Mouse (Mus musculus) C2C12 (cell line): ENCODE data around the gene 2310057M21Rik. TPM values are rescaled to one million over a fixed set of nuclear protein-coding genes. Genes with fewer than 3 reads are reported as not detected.
A peak's percentile ranks its signal among the peaks of the same experiment; 100 is the strongest.

Experiments used
- H3K27me3 ChIP-seq: one replicate; pipeline ENCODE4 v1.6.1; 2011; ENCODE audit not compliant: control insufficient read depth, insufficient read depth, insufficient read length
- H3K36me3 ChIP-seq: one replicate; pipeline ENCODE4 v1.6.1; 2011; ENCODE audit not compliant: control insufficient read depth, insufficient read depth
- H3K4me3 ChIP-seq: one replicate; pipeline ENCODE4 v1.5.1; 2011; ENCODE audit warnings: mild to moderate bottlenecking, control low read depth; ENCODE audit not compliant: poor library complexity, insufficient read depth, severe bottlenecking
- H3K79me2 ChIP-seq: one replicate; pipeline ENCODE4 v1.6.1; 2011; ENCODE audit not compliant: control insufficient read depth, insufficient read depth
- H3K79me3 ChIP-seq: one replicate; pipeline ENCODE4 v1.6.1; 2011; ENCODE audit warnings: low read depth, control low read depth
- H3ac ChIP-seq: one replicate; pipeline ENCODE3; 2011; ENCODE audit warnings: low read depth; ENCODE audit not compliant: control insufficient read depth, insufficient read length
- CEBPB ChIP-seq: IDR thresholded peaks from one replicate; pipeline ENCODE4 v1.6.1; 2011; ENCODE audit warnings: low read depth, mild to moderate bottlenecking, control low read depth, moderate library complexity
- CTCF ChIP-seq: IDR thresholded peaks from one replicate; pipeline ENCODE4 v1.5.1; 2011; ENCODE audit not compliant: control insufficient read depth, insufficient read depth, insufficient read length
- FOSL1 ChIP-seq: IDR thresholded peaks from one replicate; pipeline ENCODE4 v1.8.0; 2011; ENCODE audit warnings: mild to moderate bottlenecking, low read length; ENCODE audit not compliant: poor library complexity, insufficient read depth, severe bottlenecking
- MAX ChIP-seq: IDR thresholded peaks from one replicate; pipeline ENCODE4 v1.6.1; 2011; ENCODE audit warnings: mild to moderate bottlenecking, control low read depth
- MYOD1 ChIP-seq: IDR thresholded peaks from one replicate; pipeline ENCODE4 v1.6.1; 2011; ENCODE audit warnings: low read depth; ENCODE audit not compliant: control insufficient read depth, insufficient read length
- MYOG ChIP-seq: IDR thresholded peaks from one replicate; pipeline ENCODE4 v1.6.1; 2011; ENCODE audit not compliant: control insufficient read depth, insufficient read length; ENCODE audit errors: extremely low read depth
- USF1 ChIP-seq: IDR thresholded peaks from one replicate; pipeline ENCODE4 v1.6.1; 2011; ENCODE audit warnings: low read depth, mild to moderate bottlenecking, control low read depth, moderate library complexity
- long read RNA-seq, 2 experiments: library from polyadenylated mRNA; unstranded; transcript quantifications; one replicate each; pipeline ENCODE4 v2.0.0; 2019 to 2020
- polyA plus RNA-seq: library from polyadenylated mRNA; unstranded; fragments of >200 nt; fragmentation: generic; extraction: Trizol; gene quantifications from one replicate; pipeline ENCODE4 v1.2.1, GENCODE M21; 2012; ENCODE audit warnings: missing spikeins

2310057M21Rik gene
- polyA plus RNA-seq, result 12.3 TPM
- long read RNA-seq, experiment 1, full-length matches to known transcripts, result 10 of 13 reads
- long read RNA-seq, experiment 1, partial matches to known transcripts, result 1 of 13 reads
- long read RNA-seq, experiment 1, other reads (novel, unspliced or antisense), result 2 of 13 reads
- long read RNA-seq, experiment 2, full-length matches to known transcripts, result 63 of 69 reads
- long read RNA-seq, experiment 2, partial matches to known transcripts, result 3 of 69 reads
- long read RNA-seq, experiment 2, other reads (novel, unspliced or antisense), result 3 of 69 reads

GRCm38 (mm10) chr7:131362615-131363300, at the start of gene 2310057M21Rik:
TSS of gene 2310057M21Rik (minus strand) at chr7:131362759.
- Histone ChIP-seq H3ac (peak within 1 kb of the TSS; percentile 79), H3K79me2 (peaks cover 19% of the 10 kb centered on the region), H3K36me3 (peaks cover 34% of the 10 kb centered on the region), H3K27me3 (no peaks in the 10 kb centered on the region), H3K79me3 (peaks cover 11% of the 10 kb centered on the region), H3K4me3 (peak within 1 kb of the TSS; percentile 59)
- TF ChIP-seq USF1 (no peak), MAX (peak; percentile 84), CEBPB (no peak)

- no peak for TF ChIP-seq MAX
- no peak for TF ChIP-seq FOSL1
- TF ChIP-seq MYOD1, result no peak
- H3K4me3 ChIP-seq, result no peak overlapping the region
Observed at GRCm38 (mm10) chr7:131411941-131412270, 49.3 kb upstream of the 2310057M21Rik start.

GRCm38 (mm10) chr7:131411221-131411940, 48.8 kb upstream of the 2310057M21Rik start:
- TF ChIP-seq FOSL1 (no peak), MAX (no peak), CTCF (no peak), MYOD1 (no peak), CEBPB (no peak), MYOG (no peak), USF1 (no peak)
- Histone ChIP-seq H3K36me3 (no peaks in the 10 kb centered on the region), H3K79me2 (peaks cover 35% of the 10 kb centered on the region), H3K4me3 (peak overlapping the region; percentile 85), H3K79me3 (peaks cover 24% of the 10 kb centered on the region), H3ac (no peak overlapping the region), H3K27me3 (no peaks in the 10 kb centered on the region)

More at GRCm38 (mm10) chr7:131411941-131412270, 49.3 kb upstream of the 2310057M21Rik start:
- H3K79me3 ChIP-seq, result peaks cover 22% of the 10 kb centered on the region
- no peak overlapping the region for H3ac ChIP-seq
- H3K36me3 ChIP-seq, result no peaks in the 10 kb centered on the region
- H3K79me2 ChIP-seq, result peaks cover 31% of the 10 kb centered on the region
- no peaks in the 10 kb centered on the region for H3K27me3 ChIP-seq

GRCm38 (mm10) chr7:131410416-131411058, 48.0 kb upstream of the 2310057M21Rik start, which contains the start of the genes Ikzf5 and Acadsb:
TSS of gene Ikzf5 (minus strand) at chr7:131410521.
TSS of gene Acadsb (plus strand) at chr7:131410601.
- H3ac ChIP-seq, result peak within 1 kb of the TSS; percentile 72
- peaks cover 35% of the 10 kb centered on the region for H3K79me2 ChIP-seq
- no peak for TF ChIP-seq USF1
- TF ChIP-seq MAX, result peak; percentile 36
- no peak for TF ChIP-seq MYOD1
- TF ChIP-seq MYOG, result no peak
- TF ChIP-seq CTCF, result no peak
- peak; percentile 98 for TF ChIP-seq CEBPB
- no peak for TF ChIP-seq FOSL1
- H3K79me3 ChIP-seq, result peaks cover 26% of the 10 kb centered on the region
- H3K36me3 ChIP-seq, result no peaks in the 10 kb centered on the region
- no peaks in the 10 kb centered on the region for H3K27me3 ChIP-seq
- peak within 1 kb of the TSS; percentile 85 for H3K4me3 ChIP-seq

GRCm38 (mm10) chr7:131409988-131410385, 47.4 kb upstream of the 2310057M21Rik start:
- Histone ChIP-seq H3K79me3 (peaks cover 26% of the 10 kb centered on the region), H3K27me3 (no peaks in the 10 kb centered on the region), H3ac (peak overlapping the region; percentile 72), H3K36me3 (no peaks in the 10 kb centered on the region), H3K79me2 (peaks cover 36% of the 10 kb centered on the region), H3K4me3 (peak overlapping the region; percentile 85)
- TF ChIP-seq MYOG, result no peak
- no peak for TF ChIP-seq USF1
- no peak for TF ChIP-seq MAX
- no peak for TF ChIP-seq CTCF
- TF ChIP-seq CEBPB, result no peak
- no peak for TF ChIP-seq MYOD1
- no peak for TF ChIP-seq FOSL1
